Mouse (Mus musculus) CD4-positive helper T cell, adult 2 months (primary cell): ENCODE measurements around the gene Ttc28.
A peak's percentile ranks its signal among the peaks of the same experiment; 100 is the strongest.

Experiments used
- DNase-seq: peaks from one replicate; pipeline ENCODE4 v3.0.0-alpha.2; 2012; ENCODE audit warnings: low read depth, missing footprints, low spot score

Gene Ttc28

DNA sequence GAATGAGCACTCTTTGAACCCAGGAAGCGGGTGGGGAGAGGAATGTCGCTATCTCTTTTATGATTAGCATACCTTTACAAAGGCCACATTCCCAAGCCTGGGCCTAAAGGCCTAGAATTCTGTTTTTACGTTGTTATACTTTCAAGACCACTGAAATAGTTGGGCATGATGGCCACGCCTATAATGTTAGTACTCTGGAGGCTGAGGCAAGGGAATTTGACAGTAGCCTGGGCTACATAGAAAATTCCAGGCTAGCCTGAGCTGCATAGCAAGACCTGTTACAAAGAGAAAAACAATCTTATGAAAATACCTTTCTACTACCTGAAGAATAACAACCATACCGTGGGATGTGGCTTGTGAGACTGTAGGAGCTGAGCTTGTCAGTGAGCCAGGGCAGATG lies 248.2 kb downstream of the Ttc28 start:
- no peak for DNase-seq

- DNase-seq = no peak
These were observed 250.5 kb downstream of the Ttc28 start for GRCm38 (mm10) chr5:111130121-111130520.

DNA sequence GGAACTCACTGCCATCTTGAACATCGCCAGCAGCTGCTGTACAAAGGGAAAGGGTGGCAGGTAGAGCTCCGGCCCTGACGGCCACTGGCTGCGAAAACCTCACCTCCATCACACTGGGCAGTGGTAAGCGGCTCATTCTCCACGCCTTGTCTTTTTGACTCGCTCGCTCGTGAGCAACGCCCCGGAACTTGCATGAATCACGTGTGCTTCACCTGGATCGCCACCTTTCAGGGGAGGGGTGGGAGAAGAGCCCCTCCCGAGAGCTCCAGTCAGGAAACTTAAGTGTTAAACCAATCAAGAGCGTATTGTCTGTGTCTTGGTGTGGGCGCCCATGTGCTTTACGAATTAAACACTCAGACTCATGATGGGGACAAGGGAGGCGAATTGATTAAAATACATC lies 252.0 kb downstream of the Ttc28 start:
- DNase-seq = no peak

GRCm38 (mm10) chr5:111133150-111133549 lies 253.5 kb downstream of the Ttc28 start:
- DNase-seq = no peak

DNA sequence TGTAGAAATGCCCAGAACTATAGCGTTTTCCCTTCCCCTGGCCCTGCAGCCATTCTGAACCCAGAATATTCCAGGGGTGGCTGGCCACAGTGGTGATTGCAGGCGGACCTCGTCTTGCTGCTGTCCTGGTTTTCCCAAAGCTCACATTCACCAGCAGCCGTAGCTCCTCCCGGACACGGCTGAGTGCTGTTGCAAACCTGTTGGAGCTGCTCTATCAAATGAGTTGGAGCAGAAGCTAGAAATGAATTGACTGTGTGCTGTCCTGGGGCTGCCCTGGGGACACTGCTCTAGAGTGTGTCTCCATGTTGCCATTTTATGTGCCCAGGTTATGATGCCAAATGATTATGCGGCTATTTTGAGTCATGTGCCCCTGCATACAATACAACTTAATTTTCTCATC lies 254.2 kb downstream of the Ttc28 start:
- no peak for DNase-seq

GRCm38 (mm10) chr5:111137283-111137682 lies 257.7 kb downstream of the Ttc28 start:
- DNase-seq = no peak

DNA sequence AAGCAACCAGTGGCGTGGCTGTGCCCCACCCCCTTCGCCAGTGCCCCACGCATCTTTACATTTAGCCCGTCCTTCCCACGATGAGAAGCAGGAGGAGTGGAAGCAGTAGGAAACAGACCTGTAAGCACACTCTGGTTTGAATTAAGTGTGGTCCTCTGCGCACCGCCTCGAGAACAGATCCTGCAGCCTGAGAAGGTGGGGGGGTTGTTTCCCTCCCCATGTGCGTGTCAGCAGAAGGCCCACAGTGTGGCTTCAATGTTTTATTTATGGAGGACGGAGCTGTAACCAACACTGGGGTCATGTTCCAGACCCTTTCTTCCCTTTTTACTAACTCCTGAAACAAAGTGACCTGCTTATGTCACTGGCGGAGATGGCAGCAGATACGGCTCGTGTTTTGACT lies 258.1 kb downstream of the Ttc28 start:
- DNase-seq = no peak

DNA sequence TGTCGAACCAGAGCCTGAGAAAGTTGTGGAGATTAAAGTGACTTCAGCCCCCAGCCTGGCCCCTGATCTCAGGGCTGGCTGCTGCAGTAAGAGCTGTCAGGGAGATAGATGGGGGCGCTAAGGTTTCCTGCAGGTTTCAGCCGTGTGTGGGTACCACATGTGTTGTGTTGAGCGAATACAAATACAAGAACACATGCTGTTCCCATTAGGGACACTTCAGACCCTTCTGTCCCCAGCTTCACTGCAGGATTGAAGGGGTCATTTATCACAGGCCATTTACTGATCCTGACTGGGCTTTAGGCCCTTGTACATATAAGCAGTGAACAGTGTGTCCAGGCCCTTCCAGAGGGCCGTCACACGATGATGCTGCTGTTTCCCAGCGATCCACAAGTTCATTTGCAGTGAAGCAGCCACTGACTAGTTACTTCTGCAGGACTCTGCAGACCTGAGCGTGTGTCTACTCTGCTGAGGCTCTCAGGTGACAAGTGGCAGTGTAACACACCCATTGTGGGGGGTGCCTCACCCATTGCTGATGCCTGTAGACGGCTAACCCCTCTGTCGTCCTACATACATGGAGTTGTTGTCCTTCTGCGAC lies 258.7 kb downstream of the Ttc28 start:
- DNase-seq = no peak

GRCm38 (mm10) chr5:111138927-111139565 lies 259.4 kb downstream of the Ttc28 start:
- no peak for DNase-seq

DNA sequence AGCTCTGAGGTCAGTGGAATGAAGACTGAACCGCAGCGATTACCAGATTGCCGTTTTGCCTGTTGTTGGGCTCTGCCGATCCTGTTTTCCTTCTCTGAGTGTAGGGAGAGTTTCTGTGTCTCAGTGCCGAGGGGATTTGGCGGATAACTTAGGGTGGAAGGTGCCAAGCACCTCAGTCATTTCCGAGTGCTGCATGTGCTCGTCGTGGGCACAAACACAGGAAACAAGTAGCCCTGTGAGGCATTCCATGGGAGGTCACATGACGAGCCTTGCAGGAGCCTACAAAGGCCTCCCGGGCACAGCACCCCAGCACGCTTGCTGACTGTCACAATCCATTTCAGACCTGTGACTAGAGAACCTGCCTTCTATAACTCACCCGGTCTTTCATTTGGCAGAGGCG lies 260.0 kb downstream of the Ttc28 start:
- no peak for DNase-seq

GRCm38 (mm10) chr5:111141139-111141885 lies 261.7 kb downstream of the Ttc28 start:
- DNase-seq = no peak

DNA sequence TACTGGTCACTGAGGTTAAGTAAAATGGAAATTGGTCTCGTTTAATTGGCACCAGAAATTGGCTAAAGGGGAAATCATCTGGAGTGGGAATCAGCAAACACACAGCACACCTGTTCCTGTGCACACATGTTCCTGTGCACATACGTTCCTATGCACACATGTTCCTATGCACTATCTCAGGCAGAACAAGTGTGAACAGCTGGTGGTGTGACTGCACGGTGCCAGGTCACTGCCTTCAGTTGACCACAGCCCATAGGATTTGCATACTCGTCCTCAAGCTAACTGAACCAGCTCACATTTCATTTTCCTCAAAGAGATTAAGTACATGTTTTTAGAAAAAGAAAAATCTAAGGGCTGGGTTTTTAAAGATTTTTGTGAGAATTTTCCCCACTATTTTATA lies 263.2 kb downstream of the Ttc28 start:
- no peak for DNase-seq

- no peak for DNase-seq
These were observed 264.8 kb downstream of the Ttc28 start for GRCm38 (mm10) chr5:111144411-111144810.

GRCm38 (mm10) chr5:111150581-111150980 lies 271.0 kb downstream of the Ttc28 start:
- peak; percentile 51 for DNase-seq

DNA sequence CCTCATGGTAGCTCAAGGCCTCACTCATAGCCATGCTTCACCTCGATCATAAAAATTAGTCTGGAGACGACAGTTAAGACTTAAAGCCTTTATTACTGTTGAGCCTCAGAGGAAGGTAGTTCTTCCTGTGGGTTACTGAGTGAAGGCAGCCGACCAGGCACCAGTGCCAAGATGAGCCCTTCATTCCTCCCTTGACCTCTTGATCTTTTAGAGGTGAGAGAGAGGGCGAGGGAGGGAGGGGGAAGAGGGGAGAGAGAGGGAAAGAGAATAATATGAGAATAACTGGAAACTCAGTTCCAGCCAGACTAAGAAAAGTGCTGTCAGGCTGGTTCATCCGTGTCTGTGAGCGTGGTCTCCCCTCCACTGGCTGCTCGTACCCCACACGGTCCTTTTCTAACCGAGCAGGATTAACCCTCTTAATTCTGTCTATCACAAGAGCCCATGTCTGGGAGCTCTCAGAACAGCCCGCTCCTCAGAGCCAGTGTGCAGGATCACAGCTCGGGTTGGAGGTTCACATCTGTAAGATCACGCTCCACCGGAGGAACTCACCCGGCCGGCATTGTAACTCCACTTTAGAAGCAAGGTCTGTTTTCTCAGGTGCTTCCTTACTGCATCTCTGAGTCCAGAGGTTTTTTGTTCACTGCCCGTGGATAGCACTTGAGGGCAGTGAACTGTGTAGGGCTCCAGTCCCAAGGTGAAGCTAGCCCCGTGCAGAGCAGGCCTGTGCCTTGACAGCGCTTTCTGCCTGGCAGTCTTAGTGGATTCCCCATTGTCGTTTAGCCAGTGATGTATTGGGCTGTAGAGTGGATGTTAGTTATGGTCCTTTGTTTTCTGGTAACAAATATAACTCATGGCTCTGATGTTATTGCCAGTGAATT lies 272.5 kb downstream of the Ttc28 start:
- no peak for DNase-seq

- DNase-seq = no peak
These were observed 275.0 kb downstream of the Ttc28 start for GRCm38 (mm10) chr5:111154586-111154985.

DNA sequence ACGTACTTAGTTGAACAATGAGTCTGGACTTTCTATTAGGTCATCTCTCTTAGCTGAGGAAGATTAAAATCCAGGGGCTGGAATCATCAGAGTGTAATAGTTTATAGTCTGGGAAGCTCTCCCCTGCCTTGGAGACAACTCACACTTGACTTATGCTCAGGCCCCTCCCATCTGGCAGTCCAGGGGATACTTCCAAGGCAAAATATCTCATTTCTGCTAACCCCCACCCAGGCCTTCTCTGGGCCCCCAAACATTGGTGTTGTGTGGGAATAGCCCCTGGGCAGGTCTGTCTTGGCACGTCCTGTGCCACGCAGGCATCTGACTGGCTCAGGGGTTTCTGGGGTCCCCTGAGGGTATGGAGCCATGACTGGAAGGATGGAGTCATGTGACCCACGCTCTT lies 275.7 kb downstream of the Ttc28 start:
- DNase-seq = no peak

DNA sequence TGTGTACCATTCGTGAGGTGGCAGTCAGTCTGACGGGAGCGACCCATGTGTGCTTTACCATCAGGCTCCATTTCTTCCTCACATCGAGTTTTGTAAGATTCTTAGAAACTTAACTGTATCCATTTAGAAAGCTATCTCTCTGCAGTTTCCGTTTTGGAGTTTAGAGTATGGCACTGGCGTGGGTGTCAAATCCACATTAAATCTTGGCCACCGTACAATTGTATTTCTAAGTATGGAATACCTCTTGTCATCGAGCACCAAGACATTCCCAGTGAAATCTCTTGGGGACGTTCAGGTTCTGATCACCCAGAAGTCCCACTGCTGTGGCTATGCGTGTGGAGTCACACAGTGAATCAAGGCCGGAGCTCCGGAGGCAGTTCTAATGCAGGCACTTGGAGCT lies 276.3 kb downstream of the Ttc28 start:
- DNase-seq = no peak

GRCm38 (mm10) chr5:111158266-111158665 lies 278.7 kb downstream of the Ttc28 start:
- DNase-seq = no peak

DNA sequence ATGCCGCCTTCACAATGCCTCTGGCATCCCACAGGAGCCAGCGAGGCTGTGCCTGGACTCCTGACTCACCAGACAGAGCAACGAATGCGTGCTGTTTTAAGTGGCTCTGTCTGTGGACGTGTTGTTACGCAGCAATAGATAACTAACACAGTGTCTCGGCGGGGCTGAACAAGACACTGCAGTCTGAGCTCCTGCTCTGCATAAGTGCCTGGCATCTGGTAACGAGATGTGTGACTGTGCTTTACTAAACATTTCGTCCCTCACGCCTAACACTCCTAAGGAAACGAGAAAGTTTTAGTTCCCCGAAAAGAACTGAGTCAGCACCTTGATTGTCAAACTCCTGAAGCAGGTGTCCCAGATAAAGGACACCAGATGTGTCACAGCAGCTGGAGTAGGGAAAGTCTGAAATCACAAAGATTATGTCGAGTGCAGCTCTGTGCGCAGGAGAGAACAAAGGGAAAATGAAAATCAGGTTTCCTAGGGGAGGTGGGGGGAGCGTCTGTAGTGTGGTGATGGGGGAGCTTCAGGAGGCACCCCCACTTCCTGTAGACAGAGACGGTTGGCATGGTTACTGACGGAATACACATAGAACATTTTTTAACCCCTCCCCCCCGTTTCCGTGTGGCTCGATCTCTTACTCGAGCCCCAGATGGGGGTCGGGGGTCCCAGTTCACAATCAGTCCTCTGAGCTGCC lies 280.2 kb downstream of the Ttc28 start:
- DNase-seq = peak; percentile 85

DNA sequence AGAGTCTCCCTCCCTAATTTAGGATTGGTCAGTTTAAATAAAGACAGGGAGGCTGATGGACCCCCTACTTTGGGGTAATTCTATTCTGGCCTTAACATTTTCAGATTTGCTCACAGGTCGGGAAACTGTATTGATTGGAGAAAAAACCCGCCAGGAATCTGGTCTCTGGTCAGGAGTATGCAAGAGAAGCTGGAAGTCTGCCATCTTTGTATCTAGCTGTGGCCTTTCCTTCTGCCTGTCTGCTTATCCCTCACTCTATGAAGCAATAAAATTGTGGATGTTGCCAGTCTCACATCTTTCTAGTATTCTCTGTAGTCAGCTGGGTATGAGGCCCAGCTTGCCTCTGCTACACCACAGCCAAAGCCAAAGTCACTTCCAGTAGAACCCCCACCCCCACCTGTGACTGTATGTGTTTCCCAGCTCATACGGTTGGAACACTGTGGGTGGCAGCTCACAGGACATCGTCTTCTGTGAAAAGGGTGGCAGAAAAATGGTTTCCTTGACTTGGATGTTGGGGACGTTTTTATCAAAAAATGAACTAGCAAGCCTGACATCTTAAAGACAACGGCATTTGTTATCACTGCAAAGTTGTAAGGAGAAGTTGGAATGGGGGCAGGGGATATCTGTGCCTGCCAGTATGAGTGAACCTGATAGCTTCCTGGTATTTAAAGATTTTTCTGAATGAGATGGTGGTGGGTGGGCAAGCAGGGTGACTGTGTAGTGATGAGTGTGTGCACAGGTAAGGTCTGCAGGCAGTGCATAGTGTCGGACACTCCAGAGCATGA lies 281.7 kb downstream of the Ttc28 start:
- DNase-seq = no peak
